Mouse (Mus musculus): ENCODE data around the gene Stoml1.

- no peak for TF ChIP-seq CTCF (IDR thresholded peaks at IDR 0.05; ENCODE audit: low read depth)
- no peak for TF ChIP-seq EP300 (IDR thresholded peaks at IDR 0.05; ENCODE audit: low read depth)
These were observed 52.7 kb downstream of the Stoml1 start for GRCm38 (mm10) chr9:58305686-58306085.

All from liver, embryonic 14.5 days (tissue).